Mouse (Mus musculus) CH12.LX (cell line): Measurements from ENCODE around the gene Rpe.
"Not testable (repeated sequence)": the region's sequence is repeated elsewhere in the genome, so short reads cannot be mapped to it uniquely, and the experiment has no call there.

Experiments used
- CTCF ChIP-seq, 2 experiments: IDR thresholded peaks in 1 of 2; conservative IDR thresholded peaks in 1 of 2; 2 replicates each; pipeline ENCODE4 v1.5.1; 2011 to 2012; ENCODE audit warnings: low read depth in 2 of 2, low read length in 2 of 2, improper control_type of control experiment in 1 of 2, inconsistent platforms in 1 of 2, mild to moderate bottlenecking in 1 of 2, moderate library complexity in 1 of 2
- KAT2A ChIP-seq: IDR thresholded peaks from 2 replicates; pipeline ENCODE4 v1.6.1; 2012; ENCODE audit warnings: low read length, improper control_type of control experiment, inconsistent platforms; ENCODE audit not compliant: insufficient replicate concordance
- NELFE ChIP-seq: IDR thresholded peaks from 2 replicates; pipeline ENCODE4 v1.6.1; 2011; ENCODE audit warnings: low read depth, low read length, improper control_type of control experiment
- PAX5 ChIP-seq: IDR thresholded peaks from 2 replicates; pipeline ENCODE4 v1.6.1; 2012; ENCODE audit warnings: low read length, inconsistent platforms, mixed read lengths
- POLR2A ChIP-seq: IDR thresholded peaks from 2 replicates; pipeline ENCODE4 v1.6.1; 2011; ENCODE audit warnings: low read depth, mild to moderate bottlenecking, improper control_type of control experiment, low read length
- RAD21 ChIP-seq: IDR thresholded peaks from 2 replicates; pipeline ENCODE4 v1.6.1; 2011; ENCODE audit warnings: low read depth, mild to moderate bottlenecking, low read length, improper control_type of control experiment, moderate library complexity
- TCF12 ChIP-seq: IDR thresholded peaks from 2 replicates; pipeline ENCODE4 v1.6.1; 2014; ENCODE audit warnings: low read depth, mild to moderate bottlenecking, inconsistent platforms, low read length, improper control_type of control experiment
- UBTF ChIP-seq: IDR thresholded peaks from 2 replicates; pipeline ENCODE4 v1.6.1; 2012; ENCODE audit warnings: low read depth, mild to moderate bottlenecking, inconsistent platforms, low read length, improper control_type of control experiment, moderate library complexity

DNA sequence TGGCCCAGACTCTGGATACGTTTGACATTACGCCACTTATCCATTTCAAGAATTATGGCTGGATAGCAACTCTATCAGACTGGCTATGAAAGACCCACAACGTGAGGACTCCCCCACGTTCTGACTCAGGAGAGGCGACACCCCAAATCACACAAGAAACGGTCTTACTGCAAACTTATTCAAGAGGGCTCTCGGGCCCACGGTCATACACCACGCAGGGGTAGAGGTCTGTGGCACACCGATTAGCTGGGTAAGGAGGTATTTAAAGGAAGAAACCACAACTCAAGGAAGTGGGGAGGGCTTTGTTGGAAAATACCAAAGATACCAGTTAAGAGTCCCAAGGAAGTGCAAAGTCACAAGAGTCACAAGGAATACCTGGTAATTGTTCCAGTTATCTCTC lies 1.0 kb upstream of the Rpe start:
- not testable (repeated sequence) for TF ChIP-seq CTCF (conservative IDR thresholded peaks at IDR 0.05 in 1 of 2, IDR thresholded peaks at IDR 0.05 in 1 of 2; ENCODE audit: low read depth in 2 of 2, low read length in 2 of 2); KAT2A; UBTF; RAD21; PAX5; POLR2A; TCF12; NELFE
